Mouse (Mus musculus) left cerebral cortex, adult 2 months (tissue): ENCODE measurements around the gene Umad1. TPM values are rescaled to one million over a fixed set of nuclear protein-coding genes. Genes with fewer than 3 reads are reported as not detected.

Source experiments
- DNase-seq, 2 experiments: peaks; one replicate each; pipeline ENCODE4 v3.0.0; 2021 to 2022; ENCODE audit warnings: low spot score in 2 of 2, mixed read lengths in 1 of 2; ENCODE audit errors: extremely low spot score in 1 of 2
- H3K27ac ChIP-seq: fragments of 200-600 bp; 2 replicates; pipeline ENCODE4 v1.8.1; 2022
- H3K4me3 ChIP-seq: fragments of 200-600 bp; 2 replicates; pipeline ENCODE4 v1.8.1; 2022
- CTCF ChIP-seq: fragments of 200-600 bp; IDR thresholded peaks from 2 replicates; pipeline ENCODE4 v1.8.1; 2022; ENCODE audit warnings: antibody characterized with exemption, mild to moderate bottlenecking, moderate library complexity
- intact Hi-C: fragments of 180-260 bp; cut with DNase I; formaldehyde crosslinking; loops from one replicate; pipeline ENCODE4 v1.15.1; 2025
- total RNA-seq, 2 experiments: library from RNA; stranded (reverse); gene quantifications; 2 replicates each; pipeline ENCODE4 v1.2.3; 2021

Gene Umad1
- total RNA-seq, 2 experiments from 2014 or later, result 43.1 to 48.7 TPM

DNA sequence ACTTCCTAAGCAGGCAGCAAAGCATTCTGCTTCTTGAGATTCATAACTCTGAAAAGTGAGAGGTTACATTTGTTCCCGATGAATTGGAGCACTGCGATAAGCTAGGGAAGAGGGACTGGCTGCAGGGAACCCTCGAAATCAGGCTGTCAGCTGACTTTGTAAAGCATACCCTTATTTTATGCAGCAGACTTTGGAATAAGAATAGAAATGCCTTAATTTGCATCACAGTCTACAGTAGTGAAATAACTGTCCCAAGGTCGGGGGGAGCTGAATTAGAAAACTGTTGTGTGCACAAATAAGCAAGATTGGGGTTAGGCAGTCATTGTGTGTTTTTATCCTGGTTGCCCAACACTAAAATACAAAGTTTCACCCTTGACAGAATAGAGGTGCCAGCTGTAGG lies 94.4 kb downstream of the Umad1 start:
- intact Hi-C loops, result no loop called here
- no peak for DNase-seq
- H3K27ac ChIP-seq, result no peak overlapping the region
- H3K4me3 ChIP-seq, result no peak overlapping the region
- no peak for TF ChIP-seq CTCF

DNA sequence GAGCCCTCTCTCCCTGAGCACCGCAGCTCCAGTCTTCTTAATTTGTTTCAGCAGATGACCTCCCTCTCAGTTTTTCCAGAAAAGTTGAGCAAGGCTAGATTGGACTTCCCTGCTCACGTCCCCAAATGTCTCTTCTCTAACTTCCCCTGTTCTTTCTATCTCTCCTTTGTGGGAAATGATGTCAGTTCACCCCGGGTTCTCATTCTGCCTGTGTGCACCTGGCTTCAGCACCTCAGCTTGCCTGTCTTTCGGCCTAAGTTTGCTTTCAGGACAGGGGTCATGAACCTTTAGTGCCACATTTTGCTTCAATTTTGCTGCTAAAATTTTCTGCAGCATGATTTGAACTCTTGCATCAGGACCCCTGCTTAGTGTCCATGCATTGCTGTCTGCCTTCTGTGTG lies 95.8 kb downstream of the Umad1 start:
- no peak for DNase-seq
- intact Hi-C loops, result no loop called here
- no peak for TF ChIP-seq CTCF
- H3K27ac ChIP-seq, result no peak overlapping the region
- H3K4me3 ChIP-seq, result no peak overlapping the region

DNA sequence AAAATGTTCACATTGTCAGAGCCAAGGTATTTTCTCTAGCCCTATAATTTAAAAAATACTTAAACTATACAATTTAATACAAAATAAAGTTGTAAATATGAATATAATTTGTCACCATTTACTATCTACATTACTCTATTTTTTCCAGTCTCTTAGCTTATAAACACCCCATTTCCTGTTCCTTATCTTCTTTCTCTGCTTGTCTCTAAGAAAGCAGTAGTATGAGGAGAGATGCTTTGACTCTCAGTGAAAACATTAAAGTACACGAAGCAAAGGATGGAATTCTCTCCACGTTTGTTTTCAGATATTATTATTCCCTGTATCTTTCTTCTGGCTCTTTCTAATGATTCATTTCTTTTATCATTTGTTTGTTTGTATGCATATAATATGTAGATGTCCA lies 99.1 kb downstream of the Umad1 start:
- no peak overlapping the region for H3K4me3 ChIP-seq
- intact Hi-C loops, result no loop called here

DNA sequence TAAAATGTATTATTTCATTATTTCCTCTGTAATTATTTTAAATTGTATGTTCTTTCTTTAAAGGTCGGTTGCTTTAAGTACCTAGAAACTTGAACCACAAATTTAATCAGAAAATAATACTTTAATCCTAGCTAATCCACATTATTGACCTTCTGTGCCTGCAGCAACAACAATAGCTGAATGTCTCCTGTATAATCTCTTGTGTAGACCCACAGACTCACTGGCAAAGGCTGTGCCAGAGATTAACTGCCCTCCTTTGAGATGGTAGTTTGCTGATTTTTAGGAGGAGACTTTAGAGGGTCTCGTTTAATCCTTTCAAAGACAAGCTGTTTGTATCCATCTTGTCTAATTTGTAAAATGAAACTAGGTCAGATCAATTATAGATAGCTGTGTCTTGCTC lies 99.7 kb downstream of the Umad1 start:
- no peak for DNase-seq
- no peak for TF ChIP-seq CTCF
- H3K4me3 ChIP-seq, result no peak overlapping the region
- no peak overlapping the region for H3K27ac ChIP-seq
- intact Hi-C loops, result no loop called here

More for the DNA sequence above, 99.1 kb downstream of the Umad1 start:
- TF ChIP-seq CTCF, result no peak
- no peak overlapping the region for H3K27ac ChIP-seq
- no peak for DNase-seq

DNA sequence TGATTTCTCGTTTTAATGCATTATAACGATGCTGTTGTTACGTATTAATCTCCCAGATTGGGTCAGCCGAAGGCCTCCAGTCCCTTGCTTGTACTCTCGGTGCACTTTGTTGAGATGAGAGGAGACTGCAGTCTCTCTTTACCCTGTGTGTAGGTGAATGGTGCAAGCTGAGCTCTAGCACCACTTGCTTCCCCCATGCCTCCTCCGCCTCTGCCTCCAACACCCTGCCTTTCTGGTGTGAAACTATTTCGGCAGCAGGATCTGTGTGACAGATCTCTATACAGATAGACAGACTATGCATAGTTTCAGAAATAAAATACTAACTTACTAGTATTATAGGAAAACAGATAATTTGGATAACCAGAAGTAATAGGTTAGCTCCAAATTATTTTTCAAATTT lies 101.7 kb downstream of the Umad1 start:
- intact Hi-C loops, result no loop called here
- no peak for DNase-seq
- H3K27ac ChIP-seq, result no peak overlapping the region
- no peak for TF ChIP-seq CTCF
- no peak overlapping the region for H3K4me3 ChIP-seq

DNA sequence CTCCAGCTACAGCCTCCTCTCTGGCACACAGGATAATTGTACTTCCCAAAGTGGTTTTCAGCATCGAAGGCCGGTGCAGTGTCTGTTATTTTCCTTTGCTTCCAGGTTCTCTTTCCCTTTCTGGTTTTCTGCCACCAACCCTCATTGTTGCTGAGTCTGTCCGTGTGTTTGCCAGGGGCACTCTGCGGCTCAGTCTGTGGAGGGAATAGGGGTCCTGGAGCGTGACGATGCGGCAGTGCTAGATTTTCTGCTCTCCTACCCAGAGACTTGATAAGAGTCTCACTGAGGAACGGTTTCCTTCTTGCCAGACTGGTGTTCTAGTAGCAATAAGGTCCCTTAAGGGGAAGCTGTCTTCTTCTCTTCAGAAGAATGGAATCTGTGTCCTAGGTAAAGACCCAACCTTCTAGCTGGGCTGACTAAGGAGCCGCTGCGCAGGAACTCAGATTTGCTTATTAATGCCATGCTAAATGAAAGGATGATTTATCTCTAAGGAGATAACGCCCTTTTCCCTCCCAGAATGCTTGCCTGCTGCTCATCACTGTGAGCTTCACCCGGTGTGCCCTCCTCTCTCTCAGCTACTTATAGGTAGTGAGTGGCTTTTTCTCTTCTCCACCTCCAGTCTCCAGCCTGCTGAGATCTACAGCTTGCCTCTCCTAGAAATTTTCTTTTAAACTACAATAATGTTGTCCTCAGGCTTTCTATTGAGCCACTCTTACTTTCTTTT lies 105.1 kb downstream of the Umad1 start:
- no peak for DNase-seq
- intact Hi-C loops, result no loop called here
- Histone ChIP-seq H3K27ac (0 out of 2 replicates have a peak overlapping the region, but pooled peaks have one; percentile 10), H3K4me3 (no peak overlapping the region)
- no peak for TF ChIP-seq CTCF

DNA sequence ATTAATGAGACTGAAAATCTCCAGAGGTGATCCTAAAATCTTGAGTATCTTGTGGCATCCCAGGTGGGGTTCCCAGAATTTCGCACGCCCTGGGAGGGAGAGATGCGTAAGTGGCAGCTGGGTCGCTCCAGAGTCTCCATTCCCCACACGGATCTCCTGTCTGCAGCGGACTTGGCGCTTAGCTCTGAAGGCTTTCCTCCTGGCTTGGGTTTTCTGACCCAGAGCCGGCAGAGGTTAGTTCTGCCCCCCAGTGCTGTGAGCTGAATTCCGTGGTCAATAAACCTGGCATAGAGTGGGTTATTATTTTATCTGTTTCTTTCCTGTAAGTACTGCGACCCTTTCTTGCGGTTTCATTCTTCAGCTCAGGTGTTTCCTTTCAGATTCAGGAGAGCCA lies 105.7 kb downstream of the Umad1 start:
- intact Hi-C loops, result no loop called here
- Histone ChIP-seq H3K4me3 (no peak overlapping the region), H3K27ac (no peak overlapping the region)
- TF ChIP-seq CTCF, result no peak
- DNase-seq, result no peak

DNA sequence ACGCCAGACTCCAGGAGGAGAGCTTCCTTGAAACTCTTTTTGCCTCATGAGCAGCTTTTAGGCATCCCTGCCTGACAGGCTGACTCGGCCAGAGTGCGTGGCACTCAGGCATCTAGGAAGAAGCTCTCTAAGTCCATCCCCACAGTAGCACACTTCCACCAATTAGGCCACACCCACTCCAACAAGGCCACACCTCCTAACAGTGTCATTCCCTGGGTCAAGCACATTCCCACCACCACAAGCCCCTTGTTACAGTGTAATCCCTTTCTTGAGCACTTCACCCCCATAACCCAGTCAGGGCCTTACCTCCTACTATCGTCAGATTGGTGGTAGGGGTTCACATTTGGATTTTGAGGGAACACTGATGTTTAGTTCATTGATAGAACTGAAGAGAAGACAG lies 108.6 kb downstream of the Umad1 start:
- intact Hi-C loops, result no loop called here
- no peak for DNase-seq
- no peak overlapping the region for H3K4me3 ChIP-seq
- H3K27ac ChIP-seq, result no peak overlapping the region
- TF ChIP-seq CTCF, result no peak

DNA sequence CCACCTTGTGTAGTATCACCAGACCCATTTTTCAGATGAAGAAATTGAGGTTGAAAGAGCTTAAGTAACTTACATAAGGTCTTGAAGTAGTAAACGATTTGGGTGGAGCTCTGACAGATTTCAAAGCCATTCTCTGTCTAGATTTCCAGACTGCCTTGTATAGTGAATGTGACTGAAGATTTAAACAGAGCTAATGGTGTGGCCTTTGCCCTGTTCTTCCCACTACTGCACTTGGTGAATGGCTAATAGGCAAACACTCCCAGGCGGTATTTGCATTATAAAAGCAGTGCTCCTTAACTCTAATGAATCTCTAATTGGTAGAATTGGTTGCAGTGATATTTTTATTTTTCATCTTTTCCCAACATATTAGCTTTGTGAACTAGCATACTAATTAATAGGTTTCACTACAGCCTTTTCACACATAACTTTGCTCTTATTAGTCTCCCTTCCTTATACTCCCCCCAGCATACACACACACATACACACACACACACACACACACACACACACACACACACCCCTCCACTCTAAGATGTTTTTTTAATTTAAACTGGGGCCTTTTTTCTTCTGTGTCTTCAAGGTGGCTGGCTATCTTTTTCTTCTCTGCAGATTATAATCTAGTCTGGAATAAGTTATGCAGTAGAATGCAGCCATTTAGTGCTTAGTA lies 109.2 kb downstream of the Umad1 start:
- intact Hi-C loops, result no loop called here
- no peak for TF ChIP-seq CTCF
- Histone ChIP-seq H3K27ac (no peak overlapping the region), H3K4me3 (no peak overlapping the region)
- DNase-seq, result no peak

DNA sequence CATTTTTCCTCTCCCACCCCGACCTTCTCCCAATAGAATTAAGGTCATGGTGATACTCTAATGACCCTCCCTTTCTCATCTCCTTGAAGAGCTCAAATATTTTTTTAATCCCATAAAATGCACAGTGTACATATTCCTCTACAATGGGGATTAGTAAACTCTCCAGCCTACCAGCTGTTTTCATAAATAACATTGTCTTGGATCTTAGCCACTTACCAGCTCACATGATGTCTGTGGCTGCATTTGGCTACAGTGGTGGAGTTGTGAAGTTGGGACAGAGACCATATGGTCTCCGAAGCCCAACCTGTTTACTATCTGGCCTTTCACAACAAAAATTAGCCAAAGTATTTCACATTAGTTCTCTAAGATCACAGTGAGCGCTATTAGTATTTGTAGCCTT lies 111.5 kb downstream of the Umad1 start:
- H3K4me3 ChIP-seq, result no peak overlapping the region
- no peak overlapping the region for H3K27ac ChIP-seq
- intact Hi-C loops, result no loop called here
- no peak for TF ChIP-seq CTCF
- DNase-seq, result no peak

DNA sequence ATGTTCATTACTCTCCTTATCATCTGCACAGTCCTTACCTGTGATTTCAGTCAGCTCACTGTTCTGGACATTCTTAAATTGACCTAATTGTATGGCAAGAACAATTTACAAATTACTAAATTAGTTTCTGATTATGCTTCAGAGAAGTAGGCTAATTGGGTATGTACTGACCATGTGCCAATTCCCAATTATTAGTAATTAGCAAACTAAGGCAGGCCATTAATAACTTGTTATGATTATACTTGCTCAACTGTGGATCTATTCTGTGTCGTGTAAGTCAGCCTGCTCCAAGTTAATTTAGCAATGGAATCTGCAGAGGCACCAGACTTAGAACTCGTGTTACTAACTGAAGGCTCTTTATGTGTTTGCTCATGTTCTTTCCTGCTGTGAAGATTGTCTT lies 114.0 kb downstream of the Umad1 start:
- H3K27ac ChIP-seq, result no peak overlapping the region
- DNase-seq, result no peak
- H3K4me3 ChIP-seq, result no peak overlapping the region
- no peak for TF ChIP-seq CTCF
- intact Hi-C loops, result no loop called here

DNA sequence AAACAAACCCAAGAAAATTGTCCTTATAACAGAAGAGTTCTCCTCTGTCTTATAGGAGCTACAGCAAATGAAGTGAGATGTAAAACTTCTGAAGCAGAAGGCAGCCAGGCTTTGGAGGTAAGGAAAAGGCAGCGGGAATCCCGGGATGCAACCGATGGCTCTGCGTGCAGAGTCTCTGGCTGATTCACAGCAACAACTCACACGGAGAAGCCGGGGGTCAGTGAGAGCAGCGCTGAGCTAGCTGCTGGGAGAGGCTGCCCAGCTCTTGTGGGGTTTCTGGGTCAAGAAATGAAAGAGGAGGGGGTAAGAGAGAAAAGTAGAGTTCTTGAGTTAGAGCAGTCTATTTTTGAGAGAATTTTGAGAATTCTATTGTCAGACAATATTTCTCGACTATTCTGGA lies 114.8 kb downstream of the Umad1 start:
- TF ChIP-seq CTCF, result no peak
- H3K27ac ChIP-seq, result no peak overlapping the region
- no peak overlapping the region for H3K4me3 ChIP-seq
- DNase-seq, result no peak
- intact Hi-C loops, result no loop called here

DNA sequence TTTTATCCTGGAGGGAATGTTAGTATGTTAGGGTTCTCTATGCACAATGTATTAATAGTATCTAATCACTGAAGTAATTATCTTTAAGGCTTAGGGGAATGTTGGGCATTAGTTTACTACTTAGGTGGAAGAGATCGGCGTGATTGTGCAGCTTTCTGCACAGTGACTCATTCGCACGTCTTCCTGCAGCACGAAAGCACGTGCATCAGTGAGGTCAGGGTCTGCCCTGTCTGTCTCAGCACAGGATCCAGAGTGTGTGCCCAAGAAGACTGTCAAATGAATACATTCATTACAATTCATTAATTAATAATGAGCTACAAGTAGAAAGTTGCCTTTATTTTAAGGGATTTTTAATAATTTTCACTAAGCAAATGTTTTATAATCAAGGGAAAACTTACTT lies 115.2 kb downstream of the Umad1 start:
- TF ChIP-seq CTCF, result no peak
- intact Hi-C loops, result no loop called here
- DNase-seq, result no peak

More for the DNA sequence above, 115.2 kb downstream of the Umad1 start:
- Histone ChIP-seq H3K4me3 (no peak overlapping the region), H3K27ac (no peak overlapping the region)
